Mouse (Mus musculus) intestine, embryonic 15.5 days (tissue): ENCODE measurements around the gene Nat8. TPM values are rescaled to one million over a fixed set of nuclear protein-coding genes. Genes with fewer than 3 reads are reported as not detected.
"Not testable (repeated sequence)": the region's sequence is repeated elsewhere in the genome, so short reads cannot be mapped to it uniquely, and the experiment has no call there.

Experiments
- ATAC-seq: fragments of 200-750 bp; cut with Nextera tagmentation; 2 replicates; pipeline ENCODE4 v1.8.0; 2017; ENCODE audit warnings: moderate TSS enrichment, moderate library complexity
- H3K27ac ChIP-seq: fragments of 300-500 bp; sonication (generic); 2 replicates; pipeline ENCODE4 v1.5.1; 2015; ENCODE audit warnings: mild to moderate bottlenecking, inconsistent platforms
- H3K27me3 ChIP-seq: fragments of 300-500 bp; sonication (generic); replicated peaks from 2 replicates; pipeline ENCODE4 v1.6.1; 2015; ENCODE audit warnings: inconsistent platforms
- H3K36me3 ChIP-seq: fragments of 300-500 bp; sonication (generic); 2 replicates; pipeline ENCODE4 v1.6.1; 2015; ENCODE audit warnings: inconsistent platforms
- H3K4me1 ChIP-seq: fragments of 300-500 bp; sonication (generic); replicated peaks from 2 replicates; pipeline ENCODE4 v1.6.1; 2015; ENCODE audit warnings: inconsistent platforms
- H3K4me2 ChIP-seq: fragments of 300-500 bp; sonication (generic); replicated peaks from 2 replicates; pipeline ENCODE4 v1.6.1; 2015; ENCODE audit warnings: mild to moderate bottlenecking, inconsistent platforms
- H3K4me3 ChIP-seq: fragments of 300-500 bp; sonication (generic); replicated peaks from 2 replicates; pipeline ENCODE4 v1.5.1; 2015; ENCODE audit warnings: inconsistent platforms
- H3K9ac ChIP-seq: fragments of 300-500 bp; sonication (generic); 2 replicates; pipeline ENCODE4 v1.6.1; 2015; ENCODE audit warnings: inconsistent platforms
- H3K9me3 ChIP-seq: fragments of 300-500 bp; sonication (generic); 2 replicates; pipeline ENCODE4 v1.6.1; 2016; ENCODE audit warnings: inconsistent platforms
- WGBS: fragments of 180-500 bp; shearing (Covaris S2); methylation state at CpG from one replicate; pipeline ENCODE4 v1.1.7; 2015; 5-methylcytosine and 5-hydroxymethylcytosine counted together
- polyA plus RNA-seq: library from polyadenylated mRNA; unstranded; fragments of >200 nt; fragmentation: Nextera tagmentation; extraction: Ambion mirVana; gene quantifications from 2 replicates; pipeline ENCODE4 v1.2.1, GENCODE M21; 2015

Nat8 gene
- polyA plus RNA-seq, 1 experiment from 2014 or later: 3.3 TPM

GRCm38 (mm10) chr6:85851062-85851773 is 19.3 kb upstream of the Nat8 start:
- ATAC-seq: peak; percentile 74
- H3K4me3 ChIP-seq: no peak overlapping the region
- H3K4me1 ChIP-seq: no peaks in the 10 kb centered on the region
- H3K9ac ChIP-seq: no peak overlapping the region
- 72% methylated on average over 7 of the region's 7 CpGs for WGBS
- H3K36me3 ChIP-seq: no peaks in the 10 kb centered on the region
- no peaks in the 10 kb centered on the region for H3K9me3 ChIP-seq
- H3K27ac ChIP-seq: no peak overlapping the region
- no peak overlapping the region for H3K4me2 ChIP-seq
- no peaks in the 10 kb centered on the region for H3K27me3 ChIP-seq

DNA sequence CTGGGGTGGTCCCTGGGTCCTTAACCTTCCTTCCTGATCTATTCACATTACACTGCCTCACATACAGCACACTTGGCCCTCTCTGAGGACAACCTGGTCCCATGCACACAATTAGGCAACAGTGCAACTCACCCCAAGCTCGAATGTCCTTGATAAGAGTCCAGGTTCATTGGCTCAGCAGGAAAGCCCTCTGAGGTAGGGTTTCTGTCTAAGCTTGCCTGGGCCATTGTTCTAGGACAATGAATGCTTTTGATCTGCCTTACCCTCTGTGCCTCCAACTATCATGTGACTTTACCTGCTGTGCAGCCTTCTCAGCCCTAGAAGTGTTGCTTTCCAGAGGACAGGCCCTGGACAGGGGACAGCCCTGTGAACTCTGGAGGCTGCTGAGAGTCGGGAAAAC is 17.4 kb upstream of the Nat8 start:
- Histone ChIP-seq H3K9ac (no peak overlapping the region), H3K27ac (no peak overlapping the region), H3K4me1 (no peaks in the 10 kb centered on the region), H3K4me2 (no peak overlapping the region), H3K36me3 (no peaks in the 10 kb centered on the region), H3K9me3 (no peaks in the 10 kb centered on the region), H3K27me3 (no peaks in the 10 kb centered on the region), H3K4me3 (no peak overlapping the region)
- WGBS: 17% methylated on average over 2 of the region's 2 CpGs
- ATAC-seq: no peak

DNA sequence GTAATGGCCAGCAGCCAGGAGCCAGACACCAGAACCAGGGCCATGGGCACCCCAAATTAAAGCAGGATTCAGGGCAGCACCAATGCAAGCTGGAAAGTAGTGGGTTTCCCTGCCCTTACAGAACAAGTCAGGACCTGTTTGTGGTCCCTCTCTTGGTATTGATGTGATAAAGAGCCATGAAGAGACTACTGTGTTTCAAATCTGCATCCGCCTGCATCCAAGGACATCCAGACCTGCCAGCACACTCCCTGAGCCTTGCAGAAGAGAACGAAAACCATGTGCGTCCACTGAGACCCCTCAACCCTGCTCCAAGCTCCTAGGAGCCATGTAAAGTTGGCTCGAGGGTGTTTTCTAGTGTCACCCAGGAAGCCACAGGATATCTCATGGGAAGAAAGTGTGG is 16.3 kb upstream of the Nat8 start:
- no peaks in the 10 kb centered on the region for H3K36me3 ChIP-seq
- H3K4me2 ChIP-seq: no peak overlapping the region
- 89% methylated on average over 4 of the region's 4 CpGs for WGBS
- no peak overlapping the region for H3K4me3 ChIP-seq
- no peaks in the 10 kb centered on the region for H3K27me3 ChIP-seq
- no peak for ATAC-seq
- no peaks in the 10 kb centered on the region for H3K4me1 ChIP-seq
- H3K27ac ChIP-seq: no peak overlapping the region
- no peaks in the 10 kb centered on the region for H3K9me3 ChIP-seq
- no peak overlapping the region for H3K9ac ChIP-seq

DNA sequence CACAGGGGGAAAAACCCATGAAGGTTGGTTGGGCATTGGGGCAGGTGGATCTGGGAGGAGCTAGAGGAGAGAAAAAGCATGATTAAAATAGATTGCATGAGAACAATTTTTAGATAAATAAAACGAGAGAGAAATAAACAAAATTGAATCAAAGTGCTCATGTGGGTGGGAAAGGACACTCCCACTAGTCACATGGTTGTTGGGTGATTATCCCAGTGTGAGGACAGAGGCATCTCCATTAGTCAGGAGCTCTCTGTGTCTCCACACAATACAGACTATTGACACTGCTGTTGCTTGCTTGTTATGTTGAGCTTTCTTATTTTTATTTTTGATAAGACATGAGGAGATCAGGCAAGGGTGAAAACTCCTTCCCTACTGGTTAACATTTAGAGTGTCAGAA is 15.0 kb upstream of the Nat8 start:
- H3K4me3 ChIP-seq: no peak overlapping the region
- H3K4me2 ChIP-seq: no peak overlapping the region
- no peaks in the 10 kb centered on the region for H3K4me1 ChIP-seq
- H3K36me3 ChIP-seq: no peaks in the 10 kb centered on the region
- no peak overlapping the region for H3K27ac ChIP-seq
- no peak for ATAC-seq
- no peaks in the 10 kb centered on the region for H3K27me3 ChIP-seq
- WGBS: 37% methylated on average over 1 of the region's 1 CpGs
- H3K9ac ChIP-seq: no peak overlapping the region
- H3K9me3 ChIP-seq: no peaks in the 10 kb centered on the region

DNA sequence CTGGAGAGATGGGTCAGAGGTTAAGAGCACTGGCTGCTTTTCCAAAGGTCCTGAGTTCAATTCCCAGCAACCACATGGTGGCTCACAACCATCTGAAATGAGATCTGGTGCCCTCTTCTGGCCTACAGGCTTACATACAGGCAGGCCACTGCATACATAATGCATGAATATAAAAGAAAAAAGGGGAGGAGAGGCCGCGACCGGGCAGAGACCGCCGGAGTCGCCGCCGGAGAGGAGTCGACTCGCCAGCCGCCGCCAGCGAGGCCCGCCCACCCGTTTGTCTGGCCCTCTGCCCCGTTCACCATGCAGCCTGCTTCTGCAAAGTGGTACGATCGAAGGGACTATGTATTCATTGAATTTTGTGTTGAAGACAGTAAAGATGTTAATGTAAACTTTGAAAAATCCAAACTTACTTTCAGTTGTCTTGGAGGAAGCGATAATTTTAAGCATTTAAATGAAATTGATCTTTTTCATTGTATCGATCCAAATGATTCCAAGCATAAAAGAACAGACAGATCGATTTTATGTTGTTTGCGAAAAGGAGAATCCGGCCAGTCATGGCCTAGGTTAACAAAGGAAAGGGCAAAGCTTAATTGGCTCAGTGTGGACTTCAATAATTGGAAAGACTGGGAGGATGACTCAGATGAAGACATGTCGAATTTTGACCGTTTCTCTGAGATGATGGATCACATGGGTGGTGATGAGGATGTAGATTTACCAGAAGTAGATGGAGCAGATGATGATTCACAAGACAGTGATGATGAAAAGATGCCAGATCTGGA is 12.0 kb upstream of the Nat8 start:
- H3K27me3 ChIP-seq, H3K4me2 ChIP-seq, H3K4me3 ChIP-seq, H3K9ac ChIP-seq, H3K36me3 ChIP-seq, H3K9me3 ChIP-seq, ATAC-seq, H3K4me1 ChIP-seq, H3K27ac ChIP-seq: not testable (repeated sequence)
- WGBS: 76% methylated on average over 25 of the region's 25 CpGs

DNA sequence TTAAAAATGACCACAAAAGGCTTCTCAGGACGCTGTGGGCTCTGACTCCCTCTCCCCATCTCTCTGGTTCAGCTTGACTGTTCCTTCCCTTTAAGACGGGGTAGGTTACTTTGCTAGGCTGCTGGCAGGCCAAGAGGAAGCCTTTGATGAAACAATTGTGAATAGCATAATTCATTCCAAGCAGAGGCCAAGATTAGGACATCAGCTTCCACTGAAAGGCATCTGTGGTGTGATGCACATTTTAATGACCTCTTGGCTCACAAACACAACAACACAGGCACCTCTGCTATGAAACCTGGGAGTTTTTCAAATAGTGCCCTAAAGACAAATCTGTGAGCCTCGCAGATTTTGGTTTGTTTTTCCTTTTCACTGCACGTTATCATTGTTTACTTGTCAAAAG is 8.1 kb upstream of the Nat8 start:
- no peak overlapping the region for H3K9ac ChIP-seq
- H3K27me3 ChIP-seq: no peaks in the 10 kb centered on the region
- H3K4me1 ChIP-seq: no peaks in the 10 kb centered on the region
- no peaks in the 10 kb centered on the region for H3K36me3 ChIP-seq
- no peak overlapping the region for H3K4me3 ChIP-seq
- WGBS: 56% methylated on average over 4 of the region's 4 CpGs
- no peaks in the 10 kb centered on the region for H3K9me3 ChIP-seq
- ATAC-seq: no peak
- no peak overlapping the region for H3K27ac ChIP-seq
- H3K4me2 ChIP-seq: no peak overlapping the region

DNA sequence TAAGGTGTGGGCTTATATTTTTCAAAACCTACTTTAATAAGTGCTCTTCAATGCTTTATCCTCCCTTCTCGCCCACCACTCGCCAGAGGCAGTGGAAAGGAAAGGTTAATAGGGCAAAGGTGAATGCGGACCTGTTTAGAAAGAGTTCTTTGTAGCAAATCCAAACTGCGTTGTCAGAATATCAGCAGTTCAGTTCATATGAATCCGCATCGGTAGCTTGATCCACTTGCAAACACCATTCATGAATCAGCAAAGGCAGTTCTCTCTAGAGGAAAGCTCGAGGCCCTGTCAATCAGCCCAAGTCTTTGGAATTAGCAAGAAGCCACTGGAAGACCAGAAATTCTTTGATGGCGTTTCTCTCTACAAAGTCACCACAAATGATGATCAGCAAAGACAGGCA is 6.8 kb upstream of the Nat8 start:
- WGBS: 75% methylated on average over 8 of the region's 8 CpGs
- H3K4me2 ChIP-seq: no peak overlapping the region
- H3K27ac ChIP-seq: no peak overlapping the region
- no peaks in the 10 kb centered on the region for H3K9me3 ChIP-seq
- H3K27me3 ChIP-seq: no peaks in the 10 kb centered on the region
- ATAC-seq: no peak
- H3K4me1 ChIP-seq: no peaks in the 10 kb centered on the region
- H3K9ac ChIP-seq: no peak overlapping the region
- H3K36me3 ChIP-seq: no peaks in the 10 kb centered on the region
- H3K4me3 ChIP-seq: no peak overlapping the region

GRCm38 (mm10) chr6:85837307-85837706 is 5.4 kb upstream of the Nat8 start:
- H3K9me3 ChIP-seq, H3K27ac ChIP-seq, H3K4me3 ChIP-seq, H3K27me3 ChIP-seq, H3K4me1 ChIP-seq, H3K36me3 ChIP-seq, H3K9ac ChIP-seq: not testable (repeated sequence)
- H3K4me2 ChIP-seq: peak overlapping the region; percentile 44
- peak; percentile 78 for ATAC-seq
- WGBS: 32% methylated on average over 11 of the region's 12 CpGs

GRCm38 (mm10) chr6:85836827-85837226 is 4.9 kb upstream of the Nat8 start:
- H3K36me3 ChIP-seq, H3K27ac ChIP-seq, H3K27me3 ChIP-seq, H3K9ac ChIP-seq, ATAC-seq, H3K4me1 ChIP-seq, H3K4me3 ChIP-seq, H3K9me3 ChIP-seq: not testable (repeated sequence)
- WGBS: 26% methylated on average over 9 of the region's 9 CpGs
- 0 out of 2 replicates have a peak overlapping the region, but pooled peaks have one; percentile 44 for H3K4me2 ChIP-seq

- WGBS: 78% methylated on average over 5 of the region's 5 CpGs
- H3K9me3 ChIP-seq, H3K4me2 ChIP-seq, H3K4me3 ChIP-seq, H3K27ac ChIP-seq, H3K27me3 ChIP-seq, H3K9ac ChIP-seq, H3K36me3 ChIP-seq, H3K4me1 ChIP-seq, ATAC-seq: not testable (repeated sequence)
These were observed 4.2 kb upstream of the Nat8 start for GRCm38 (mm10) chr6:85836098-85836497.

DNA sequence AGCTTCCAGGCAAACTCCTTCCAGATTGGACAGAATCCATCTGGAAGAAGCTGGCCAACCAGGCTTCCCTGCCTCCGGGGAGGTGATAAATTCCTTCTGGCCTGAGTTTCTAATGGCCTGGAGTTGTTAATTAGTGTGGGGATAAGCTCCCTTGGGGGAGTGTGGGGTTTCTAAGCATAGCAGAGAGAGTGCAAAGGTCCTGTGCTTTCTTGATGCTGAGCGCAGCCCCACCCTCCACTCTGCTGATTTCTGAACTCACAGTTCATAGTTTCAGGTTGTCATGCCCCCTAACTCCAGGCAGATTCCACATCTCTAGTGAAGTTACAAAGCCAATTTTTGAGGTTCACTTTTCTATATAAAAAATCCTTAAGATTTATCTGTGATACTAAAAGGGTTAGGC is 3.2 kb upstream of the Nat8 start:
- not testable (repeated sequence) for H3K4me1 ChIP-seq, H3K9ac ChIP-seq, H3K4me3 ChIP-seq, H3K9me3 ChIP-seq, H3K36me3 ChIP-seq, H3K4me2 ChIP-seq, H3K27ac ChIP-seq, H3K27me3 ChIP-seq
- WGBS: 67% methylated on average over 1 of the region's 2 CpGs
- ATAC-seq: peak; percentile 60; the same call in 1 of the 2 replicates

- H3K4me2 ChIP-seq, H3K9me3 ChIP-seq, H3K27ac ChIP-seq, H3K9ac ChIP-seq, H3K27me3 ChIP-seq, H3K36me3 ChIP-seq, ATAC-seq, H3K4me3 ChIP-seq, H3K4me1 ChIP-seq: not testable (repeated sequence)
These were observed 2.7 kb upstream of the Nat8 start for GRCm38 (mm10) chr6:85834504-85835100.

- ATAC-seq: no peak
- Histone ChIP-seq H3K4me2 (no peak overlapping the region), H3K27me3 (no peaks in the 10 kb centered on the region), H3K4me1 (no peaks in the 10 kb centered on the region), H3K36me3 (no peaks in the 10 kb centered on the region), H3K9me3 (no peaks in the 10 kb centered on the region), H3K27ac (no peak overlapping the region), H3K9ac (no peak overlapping the region), H3K4me3 (no peak overlapping the region)
- WGBS: 53% methylated on average over 1 of the region's 1 CpGs
These were observed 2.4 kb downstream of the Nat8 start for GRCm38 (mm10) chr6:85829462-85829861.
